Mouse (Mus musculus) testis, postnatal 10 days (tissue): ENCODE measurements around the gene Pcsk5.

Experiments used
- DNase-seq: peaks from one replicate; pipeline ENCODE4 v3.0.0; 2021; ENCODE audit warnings: low spot score

Pcsk5 gene

GRCm38 (mm10) chr19:17572315-17572714 is 265.1 kb downstream of the Pcsk5 start:
- DNase-seq = no peak

DNA sequence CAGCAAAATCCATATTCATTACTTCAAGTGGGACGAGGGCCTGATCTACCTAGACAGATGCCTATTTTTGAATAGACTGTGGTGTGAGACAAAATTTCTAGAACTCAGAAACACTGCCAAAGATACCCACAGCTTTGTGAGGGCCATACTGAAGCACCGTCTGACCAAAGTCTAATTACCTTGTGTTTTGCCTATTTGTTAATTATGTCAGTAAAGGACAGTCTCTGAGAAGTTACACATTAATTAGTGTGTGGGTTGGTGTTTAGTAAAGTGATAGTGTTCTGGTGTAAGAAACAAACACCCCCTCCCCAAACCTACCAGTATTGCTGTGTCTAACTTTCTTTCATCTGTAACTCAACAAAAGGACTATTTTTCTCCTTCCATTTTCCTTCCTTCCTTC is 266.5 kb downstream of the Pcsk5 start:
- DNase-seq = no peak

- DNase-seq = no peak
Measured at GRCm38 (mm10) chr19:17567264-17567663, 270.2 kb downstream of the Pcsk5 start.

GRCm38 (mm10) chr19:17566097-17566496 is 271.3 kb downstream of the Pcsk5 start:
- no peak for DNase-seq

DNA sequence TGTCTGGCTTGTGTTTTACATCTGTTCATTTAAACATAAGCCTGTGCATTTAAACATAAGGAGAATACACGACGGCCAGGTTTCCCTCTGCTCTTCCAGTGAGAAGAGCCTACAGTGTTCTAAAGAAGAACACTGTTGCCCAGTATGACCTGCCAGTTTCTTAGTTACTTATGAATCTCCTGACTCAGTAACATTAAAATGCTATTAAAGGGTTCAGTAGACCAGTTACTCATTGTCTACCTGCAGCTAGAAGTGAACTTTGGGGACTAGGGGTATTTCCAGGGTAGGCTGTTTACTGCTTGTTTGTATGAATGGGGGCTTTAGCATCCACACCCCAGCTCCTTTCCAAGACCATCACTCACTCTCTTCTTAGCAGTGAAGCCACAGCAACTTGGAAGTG is 278.7 kb downstream of the Pcsk5 start:
- no peak for DNase-seq

GRCm38 (mm10) chr19:17555159-17555558 is 282.3 kb downstream of the Pcsk5 start:
- no peak for DNase-seq

- DNase-seq = no peak
Measured at GRCm38 (mm10) chr19:17554571-17554970, 282.9 kb downstream of the Pcsk5 start.

GRCm38 (mm10) chr19:17553396-17554100 is 283.9 kb downstream of the Pcsk5 start:
- DNase-seq = no peak

GRCm38 (mm10) chr19:17528746-17529532 is 308.5 kb downstream of the Pcsk5 start:
- DNase-seq = no peak

- DNase-seq = no peak
Measured at GRCm38 (mm10) chr19:17525558-17525957, 311.9 kb downstream of the Pcsk5 start.

- DNase-seq = no peak
Measured at GRCm38 (mm10) chr19:17514456-17514855, 323.0 kb downstream of the Pcsk5 start.

DNA sequence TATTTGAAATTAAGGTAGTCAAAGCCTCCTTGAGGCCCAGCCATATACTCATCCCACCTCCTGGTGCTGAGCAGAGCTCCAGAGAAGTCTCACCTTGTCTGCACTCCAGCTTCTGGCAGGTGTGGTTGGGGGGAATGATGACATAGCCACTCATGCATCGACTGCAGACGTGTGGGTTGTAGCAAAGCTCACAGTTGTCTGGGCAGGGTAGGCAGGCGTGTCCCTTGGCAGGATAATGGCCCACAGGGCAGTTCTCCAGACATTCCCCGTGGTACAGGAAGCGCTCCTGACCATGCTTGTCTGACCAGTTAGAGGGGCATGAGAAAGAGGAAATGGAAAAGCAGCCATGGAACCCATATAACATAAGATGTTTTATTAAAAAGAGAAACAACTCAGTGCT is 326.1 kb downstream of the Pcsk5 start:
- DNase-seq = no peak

- no peak for DNase-seq
Measured at GRCm38 (mm10) chr19:17504212-17504611, 333.2 kb downstream of the Pcsk5 start.

DNA sequence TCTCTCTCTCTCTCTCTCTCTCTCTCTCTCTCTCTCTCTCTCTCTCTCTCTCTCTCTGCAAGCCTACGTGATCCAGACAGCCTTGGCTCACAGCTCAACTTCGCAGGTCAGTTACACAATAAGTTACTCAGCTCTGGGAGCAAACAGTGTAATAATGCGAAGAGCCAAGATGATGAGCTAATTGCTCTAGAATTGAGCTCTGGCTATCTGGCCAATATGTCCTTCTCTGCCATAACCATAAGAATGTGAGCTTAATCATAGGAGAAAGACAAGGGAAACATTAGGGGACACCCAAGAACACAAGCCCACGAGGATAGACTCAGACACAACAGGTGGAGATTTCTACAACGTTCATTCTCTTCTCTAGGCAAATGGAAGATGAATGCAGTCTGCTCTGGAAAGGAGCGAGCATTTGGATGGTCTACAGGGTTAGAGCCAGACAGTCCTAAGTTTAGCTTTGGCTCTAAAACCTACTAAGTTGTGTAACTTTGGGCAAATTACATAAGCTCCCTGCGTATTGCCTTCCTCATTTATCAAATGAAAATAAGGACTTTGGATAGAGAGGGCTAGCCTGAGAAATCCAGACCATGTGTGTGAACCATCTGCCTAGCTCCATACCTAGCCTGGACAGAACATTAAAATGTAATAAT is 338.7 kb downstream of the Pcsk5 start:
- no peak for DNase-seq

- DNase-seq = no peak
Measured at GRCm38 (mm10) chr19:17496131-17496530, 341.3 kb downstream of the Pcsk5 start.

GRCm38 (mm10) chr19:17491822-17492544 is 345.4 kb downstream of the Pcsk5 start:
- DNase-seq = no peak

- no peak for DNase-seq
Measured at GRCm38 (mm10) chr19:17491322-17491721, 346.1 kb downstream of the Pcsk5 start.

DNA sequence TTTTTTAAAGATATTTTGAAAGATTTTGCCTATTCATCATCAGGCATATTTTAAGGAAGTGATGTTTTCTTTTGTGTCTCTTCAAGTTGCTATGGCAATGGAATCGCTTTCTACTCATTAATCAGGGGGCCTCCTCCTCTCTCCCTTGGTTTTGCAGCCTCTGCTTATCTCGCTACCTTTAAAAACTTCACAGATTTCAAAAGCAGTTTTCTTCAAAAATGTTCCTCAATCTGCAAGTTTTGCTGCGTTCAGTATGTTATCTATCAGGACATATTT is 347.6 kb downstream of the Pcsk5 start:
- DNase-seq = no peak

- DNase-seq = no peak
Measured at GRCm38 (mm10) chr19:17489041-17489865, 348.2 kb downstream of the Pcsk5 start.

DNA sequence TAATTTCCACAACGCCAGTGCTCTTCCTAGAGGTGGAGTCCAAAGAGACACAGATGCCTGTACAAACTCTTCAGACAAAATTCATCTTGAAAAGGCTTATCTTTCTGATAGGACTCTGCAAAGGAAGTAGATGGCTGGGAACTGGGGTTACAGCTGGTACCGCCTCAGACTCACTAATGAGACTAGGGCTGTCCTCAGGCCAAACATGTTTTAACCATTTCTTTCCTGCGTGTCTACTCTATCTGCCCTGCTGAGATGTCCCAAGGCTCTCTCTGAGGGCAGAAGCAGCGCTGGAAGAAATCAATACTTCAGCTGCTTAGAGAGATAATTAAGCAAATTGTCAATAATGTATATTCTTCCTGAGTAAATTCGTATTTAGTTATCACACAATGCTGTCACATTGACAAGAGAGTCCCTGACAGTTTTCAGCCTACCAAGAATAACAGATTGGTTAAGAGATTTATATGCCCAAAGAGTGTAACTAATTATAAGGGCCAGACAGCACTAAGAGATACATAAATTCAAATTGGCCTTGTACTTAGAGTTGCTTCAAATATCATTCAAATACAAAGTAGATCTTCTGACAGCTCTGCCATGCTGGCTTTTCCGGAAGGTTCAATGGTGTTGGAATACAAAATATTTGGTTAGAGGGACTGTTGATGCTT is 355.2 kb downstream of the Pcsk5 start:
- DNase-seq = no peak

GRCm38 (mm10) chr19:17479471-17479870 is 358.0 kb downstream of the Pcsk5 start:
- DNase-seq = no peak
